In the genomic region with DNA sequence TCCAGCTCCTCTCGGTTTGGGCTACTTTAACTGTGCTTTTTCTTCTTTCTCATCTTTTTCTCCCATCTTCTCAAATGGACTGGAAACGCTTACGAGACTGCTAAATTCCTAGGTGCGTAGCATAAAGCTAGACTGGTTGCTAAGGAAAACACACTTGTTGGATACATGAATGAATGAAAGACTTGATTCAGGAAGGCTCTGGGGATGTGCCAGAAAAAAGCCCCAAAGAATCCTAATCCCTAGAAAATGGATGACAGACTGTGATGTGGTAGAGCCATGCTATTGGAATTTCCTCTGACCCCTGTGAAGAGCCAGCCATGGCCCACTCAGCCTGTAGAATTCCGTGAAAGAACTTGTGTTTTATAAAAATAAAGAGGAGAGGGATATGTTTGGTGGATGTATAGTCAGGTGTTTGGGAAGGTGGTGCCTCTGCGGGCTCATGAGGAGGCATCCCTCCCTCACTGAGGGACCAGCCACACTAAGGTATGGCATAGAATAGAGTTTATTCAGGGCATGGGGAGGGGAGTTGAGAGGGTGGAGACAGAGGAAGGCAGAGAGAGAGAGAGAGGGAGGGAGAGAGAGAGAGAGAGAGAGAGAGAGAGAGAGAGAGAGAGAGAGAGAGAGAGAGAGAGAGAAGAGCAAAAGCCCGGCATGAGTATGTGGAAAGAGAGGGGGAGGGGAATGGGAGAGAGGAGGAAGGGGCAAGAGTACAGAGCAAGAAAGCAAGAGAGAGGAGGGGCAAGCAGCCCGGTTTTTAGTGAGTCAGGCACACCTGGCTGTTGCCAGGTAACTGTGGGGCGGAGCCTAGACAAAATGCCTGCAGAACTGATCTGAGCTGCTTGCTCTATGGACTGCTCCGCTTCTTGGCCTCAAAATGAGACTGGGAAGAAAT, we compare ENCODE assay signal across 8 mouse cellular contexts. TPM values are rescaled to one million over a fixed set of nuclear protein-coding genes. Genes with fewer than 3 reads are reported as not detected.
A peak's percentile ranks its signal among the peaks of the same experiment; 100 is the strongest.
DNase-seq lines count a peak whose midpoint lies in the region; ATAC-seq and TF ChIP-seq lines count a peak whose summit lies in the region.

No protein-coding gene starts in this region.

- H3K9ac ChIP-seq in midbrain, embryonic 11.5 days (ENCODE audit: low read length): no peak overlapping the region
- H3K9ac ChIP-seq in forebrain, postnatal 0 days: no peak overlapping the region
- no peak overlapping the region for H3K9ac ChIP-seq in neural tube, embryonic 15.5 days (replicated peaks)

- no peak overlapping the region for H3K4me2 ChIP-seq in midbrain, embryonic 11.5 days
- no peak overlapping the region; the same call in 1 of the 2 replicates for H3K4me2 ChIP-seq in forebrain, postnatal 0 days (ENCODE audit: low read depth)
- H3K4me2 ChIP-seq in neural tube, embryonic 15.5 days: no peak overlapping the region

- no peaks in the 10 kb centered on the region for H3K36me3 ChIP-seq in midbrain, embryonic 11.5 days (ENCODE audit: control insufficient read depth, insufficient read depth, low read length)
- H3K36me3 ChIP-seq in midbrain, embryonic 10.5 days: no peaks in the 10 kb centered on the region
- no peaks in the 10 kb centered on the region for H3K36me3 ChIP-seq in forebrain, postnatal 0 days (ENCODE audit: insufficient read depth)
- no peaks in the 10 kb centered on the region for H3K36me3 ChIP-seq in neural tube, embryonic 15.5 days

- no peaks in the 10 kb centered on the region for H3K9me3 ChIP-seq in midbrain, embryonic 11.5 days (ENCODE audit: control insufficient read depth, low read length)
- H3K9me3 ChIP-seq in midbrain, embryonic 10.5 days (replicated peaks): no peaks in the 10 kb centered on the region
- no peaks in the 10 kb centered on the region for H3K9me3 ChIP-seq in forebrain, postnatal 0 days (ENCODE audit: low read length)
- no peaks in the 10 kb centered on the region for H3K9me3 ChIP-seq in neural tube, embryonic 15.5 days (replicated peaks)

- WGBS in midbrain, embryonic 11.5 days: 22% methylated on average over 10 of the region's 10 CpGs
- 27% methylated on average over 10 of the region's 10 CpGs for WGBS in midbrain, embryonic 10.5 days
- 4% methylated on average over 10 of the region's 10 CpGs for WGBS in forebrain, postnatal 0 days
- 20% methylated on average over 10 of the region's 10 CpGs for WGBS in neural tube, embryonic 15.5 days

- H3K27ac ChIP-seq in midbrain, embryonic 11.5 days (ENCODE audit: low read depth, low read length): no peak overlapping the region
- no peak overlapping the region for H3K27ac ChIP-seq in midbrain, embryonic 10.5 days (replicated peaks)
- H3K27ac ChIP-seq in forebrain, postnatal 0 days (ENCODE audit: low read depth, low read length): 0 out of 2 replicates have a peak overlapping the region, but pooled peaks have one; percentile 15
- peak overlapping the region; percentile 39; the same call in 1 of the 2 replicates for H3K27ac ChIP-seq in neural tube, embryonic 15.5 days (replicated peaks)

- H3K27me3 ChIP-seq in midbrain, embryonic 11.5 days (ENCODE audit: control insufficient read depth, insufficient read depth, low read length): no peaks in the 10 kb centered on the region
- no peaks in the 10 kb centered on the region for H3K27me3 ChIP-seq in midbrain, embryonic 10.5 days (ENCODE audit: low read depth, poor library complexity, severe bottlenecking)
- H3K27me3 ChIP-seq in forebrain, postnatal 0 days (ENCODE audit: insufficient read depth, low read length): no peaks in the 10 kb centered on the region
- H3K27me3 ChIP-seq in neural tube, embryonic 15.5 days (replicated peaks): no peaks in the 10 kb centered on the region

- ATAC-seq in midbrain, embryonic 11.5 days (ENCODE audit: low FRiP score): peak; percentile 58; the same call in 1 of the 2 replicates
- ATAC-seq in forebrain, postnatal 0 days: peak; percentile 78
- ATAC-seq in neural tube, embryonic 15.5 days (ENCODE audit: low FRiP score): peak; percentile 32
- ATAC-seq in megakaryocyte progenitor cell, adult 5-6 weeks (replicated peaks; ENCODE audit: poor library complexity): no peak

- TF ChIP-seq CTCF in forebrain, postnatal 0 days (IDR thresholded peaks at IDR 0.05; ENCODE audit: low read depth): no peak

- DNase-seq in midbrain, embryonic 11.5 days (ENCODE audit: low spot score, missing footprints): peak; percentile 82
- no peak for DNase-seq in midbrain, embryonic 10.5 days (ENCODE audit: low spot score)
- DNase-seq in forebrain, postnatal 0 days: peak; percentile 54
- DNase-seq in kidney, postnatal 4 days: peak; percentile 60 to 72
- DNase-seq in cerebellum, adult 8-10 months: no peak
- no peak for DNase-seq in thymus, adult 18-20 months

- no peak overlapping the region for H3K4me3 ChIP-seq in midbrain, embryonic 11.5 days (ENCODE audit: low read depth, low read length)
- no peak overlapping the region for H3K4me3 ChIP-seq in midbrain, embryonic 10.5 days
- no peak overlapping the region for H3K4me3 ChIP-seq in forebrain, postnatal 0 days (ENCODE audit: low read depth, low read length)
- no peak overlapping the region for H3K4me3 ChIP-seq in neural tube, embryonic 15.5 days (replicated peaks)

- peaks cover 10% of the 10 kb centered on the region for H3K4me1 ChIP-seq in midbrain, embryonic 11.5 days (ENCODE audit: control insufficient read depth, insufficient read depth, low read length)
- H3K4me1 ChIP-seq in midbrain, embryonic 10.5 days: peaks cover 19% of the 10 kb centered on the region
- H3K4me1 ChIP-seq in forebrain, postnatal 0 days (ENCODE audit: insufficient read depth): 0 out of 2 replicates have a peak, but pooled peaks cover 4% of the 10 kb centered on the region
- peaks cover 4% of the 10 kb centered on the region; the same call in 1 of the 2 replicates for H3K4me1 ChIP-seq in neural tube, embryonic 15.5 days

RNA-seq across cellular contexts. Expression of a gene that starts 8.2 kb away (rescaled TPM):
- polyA plus RNA-seq in midbrain, embryonic 11.5 days (2014; fragmentation: Nextera tagmentation; extraction: Ambion mirVana): 4.9 and 5.5 TPM in 2 replicates
- polyA plus RNA-seq in midbrain, embryonic 10.5 days (2016; fragmentation: Nextera tagmentation; extraction: Ambion mirVana): 4.3 and 4.4 TPM in 2 replicates
- 31.2 and 37.7 TPM in 2 replicates for total RNA-seq in forebrain, postnatal 0 days (2014; rRNA removed)
- polyA plus RNA-seq in forebrain, postnatal 0 days (2015; fragmentation: Nextera tagmentation; extraction: Ambion mirVana): 3.1 and 5.1 TPM in 2 replicates
- polyA plus RNA-seq in neural tube, embryonic 15.5 days (2015; fragmentation: Nextera tagmentation; extraction: Ambion mirVana): 5.6 and 7.3 TPM in 2 replicates
- 8.0 and 11.2 TPM in 2 replicates for total RNA-seq in megakaryocyte progenitor cell, adult 5-6 weeks (2015)
- 7.1 and 7.8 TPM in 2 replicates for total RNA-seq in megakaryocyte progenitor cell, adult 5-6 weeks (2017)

RNA-seq across cellular contexts. Expression of a gene that starts 15.3 kb away (rescaled TPM):
- polyA plus RNA-seq in midbrain, embryonic 11.5 days (2014; fragmentation: Nextera tagmentation; extraction: Ambion mirVana): 207 and 233 TPM in 2 replicates
- 197 and 224 TPM in 2 replicates for polyA plus RNA-seq in midbrain, embryonic 10.5 days (2016; fragmentation: Nextera tagmentation; extraction: Ambion mirVana)
- total RNA-seq in forebrain, postnatal 0 days (2014; rRNA removed): 90.5 and 106 TPM in 2 replicates
- 132 and 135 TPM in 2 replicates for polyA plus RNA-seq in forebrain, postnatal 0 days (2015; fragmentation: Nextera tagmentation; extraction: Ambion mirVana)
- 158 and 164 TPM in 2 replicates for polyA plus RNA-seq in neural tube, embryonic 15.5 days (2015; fragmentation: Nextera tagmentation; extraction: Ambion mirVana)
- total RNA-seq in megakaryocyte progenitor cell, adult 5-6 weeks (2015): 216 and 234 TPM in 2 replicates
- 271 and 360 TPM in 2 replicates for total RNA-seq in megakaryocyte progenitor cell, adult 5-6 weeks (2017)

RNA-seq across cellular contexts. Expression of a gene that starts 53.1 kb away (rescaled TPM):
- 25.1 and 28.8 TPM in 2 replicates for polyA plus RNA-seq in midbrain, embryonic 11.5 days (2014; fragmentation: Nextera tagmentation; extraction: Ambion mirVana)
- 26.5 and 28.1 TPM in 2 replicates for polyA plus RNA-seq in midbrain, embryonic 10.5 days (2016; fragmentation: Nextera tagmentation; extraction: Ambion mirVana)
- 4.1 and 4.2 TPM in 2 replicates for total RNA-seq in forebrain, postnatal 0 days (2014; rRNA removed)
- polyA plus RNA-seq in forebrain, postnatal 0 days (2015; fragmentation: Nextera tagmentation; extraction: Ambion mirVana): 3.9 and 4.5 TPM in 2 replicates
- polyA plus RNA-seq in neural tube, embryonic 15.5 days (2015; fragmentation: Nextera tagmentation; extraction: Ambion mirVana): 5.6 and 11.8 TPM in 2 replicates
- 38.3 and 42.3 TPM in 2 replicates for total RNA-seq in megakaryocyte progenitor cell, adult 5-6 weeks (2015)
- total RNA-seq in megakaryocyte progenitor cell, adult 5-6 weeks (2017): 14.4 and 15.7 TPM in 2 replicates

RNA-seq across cellular contexts. Expression of a gene that starts 53.5 kb away (rescaled TPM):
- 50.5 and 54.7 TPM in 2 replicates for polyA plus RNA-seq in midbrain, embryonic 11.5 days (2014; fragmentation: Nextera tagmentation; extraction: Ambion mirVana)
- 47.1 and 55.5 TPM in 2 replicates for polyA plus RNA-seq in midbrain, embryonic 10.5 days (2016; fragmentation: Nextera tagmentation; extraction: Ambion mirVana)
- 28.5 and 29.5 TPM in 2 replicates for total RNA-seq in forebrain, postnatal 0 days (2014; rRNA removed)
- 36.4 and 38.9 TPM in 2 replicates for polyA plus RNA-seq in forebrain, postnatal 0 days (2015; fragmentation: Nextera tagmentation; extraction: Ambion mirVana)
- polyA plus RNA-seq in neural tube, embryonic 15.5 days (2015; fragmentation: Nextera tagmentation; extraction: Ambion mirVana): 42.1 and 50.0 TPM in 2 replicates
- 40.3 and 42.5 TPM in 2 replicates for total RNA-seq in megakaryocyte progenitor cell, adult 5-6 weeks (2015)
- 60.0 and 73.8 TPM in 2 replicates for total RNA-seq in megakaryocyte progenitor cell, adult 5-6 weeks (2017)

Comparison
In these comparisons a context has a peak if more than half of its experiments do, and no peak if none do; other contexts are left out.
1. DNase-seq: peak in midbrain, embryonic 11.5 days (single experiment), forebrain, postnatal 0 days (single experiment) and kidney, postnatal 4 days (2 of 2); none in midbrain, embryonic 10.5 days (single experiment), cerebellum, adult 8-10 months (single experiment) and thymus, adult 18-20 months (0 of 2).
2. H3K27ac ChIP-seq: peak in forebrain, postnatal 0 days (single experiment) and neural tube, embryonic 15.5 days (single experiment); none in midbrain, embryonic 11.5 days (single experiment) and midbrain, embryonic 10.5 days (single experiment).